ENCODE assay signal across 25 mouse cellular contexts in genomic region chr13:54794843-54795242, GRCm38 (mm10). TPM values are rescaled to one million over a fixed set of nuclear protein-coding genes. Genes with fewer than 3 reads are reported as not detected.
A peak's percentile ranks its signal among the peaks of the same experiment; 100 is the strongest.
DNase-seq lines count a peak whose midpoint lies in the region; ATAC-seq and TF ChIP-seq lines count a peak whose summit lies in the region.
"Had no signal": no experiment of that assay in that cellular context is flagged by ENCODE, and none has a peak within 500 bp of the region (broad histone marks: within the 10 kb centered on the region; RNA-seq: fewer than 3 reads in every experiment).

No protein-coding gene starts in this region.

- peaks cover 4% of the 10 kb centered on the region for H3K4me1 ChIP-seq in heart, adult 2 months (ENCODE audit: control insufficient read depth, insufficient read depth, low read length)
- peaks cover 6% of the 10 kb centered on the region; the same call in 1 of the 2 replicates for H3K4me1 ChIP-seq in heart, embryonic 11.5 days (ENCODE audit: control insufficient read depth, insufficient read depth, low read length)
- peaks cover 5% of the 10 kb centered on the region for H3K4me1 ChIP-seq in liver, postnatal 0 days (ENCODE audit: insufficient read depth)
- H3K4me1 ChIP-seq in liver, embryonic 12.5 days, result peaks cover 11% of the 10 kb centered on the region
- H3K4me1 ChIP-seq in E14TG2a.4 (replicated peaks; ENCODE audit: low read depth, low read length), result peaks cover 66% of the 10 kb centered on the region

- H3K9me3 ChIP-seq in heart, embryonic 11.5 days (replicated peaks; ENCODE audit: control insufficient read depth, low read length), result no peaks in the 10 kb centered on the region
- no peaks in the 10 kb centered on the region for H3K9me3 ChIP-seq in liver, postnatal 0 days (ENCODE audit: low read length)
- H3K9me3 ChIP-seq in liver, embryonic 12.5 days (replicated peaks), result no peaks in the 10 kb centered on the region
- no peaks in the 10 kb centered on the region for H3K9me3 ChIP-seq in E14TG2a.4 (ENCODE audit: low read length)
- H3K9me3 ChIP-seq: G1E; heart, embryonic 12.5 days; limb, embryonic 10.5 days; neural tube, embryonic 15.5 days had no signal

- H3K36me3 ChIP-seq in heart, adult 2 months (ENCODE audit: control insufficient read depth, insufficient read depth, low read length), result no peaks in the 10 kb centered on the region
- H3K36me3 ChIP-seq in heart, embryonic 11.5 days (ENCODE audit: control insufficient read depth, insufficient read depth, low read length), result no peaks in the 10 kb centered on the region
- H3K36me3 ChIP-seq in liver, postnatal 0 days (replicated peaks; ENCODE audit: insufficient read depth, low read length), result no peaks in the 10 kb centered on the region
- no peaks in the 10 kb centered on the region for H3K36me3 ChIP-seq in liver, embryonic 12.5 days
- H3K36me3 ChIP-seq in E14TG2a.4 (ENCODE audit: insufficient read depth, low read length), result peaks cover 10% of the 10 kb centered on the region
- H3K36me3 ChIP-seq: G1E; heart, embryonic 12.5 days; limb, embryonic 10.5 days; neural tube, embryonic 15.5 days had no signal

- H3K79me2 ChIP-seq in heart, adult 2 months (replicated peaks; ENCODE audit: control insufficient read depth, insufficient read depth, low read length), result no peaks in the 10 kb centered on the region

- intact Hi-C loops in heart, adult 2 months (cut with DNase I), result no loop called here

- ATAC-seq in heart, embryonic 11.5 days (replicated peaks; ENCODE audit: insufficient number of reproducible peaks, low FRiP score, low TSS enrichment), result no peak
- no peak for ATAC-seq in liver, postnatal 0 days
- no peak for ATAC-seq in liver, embryonic 12.5 days
- ATAC-seq: hindbrain, embryonic 16.5 days had no signal

- WGBS in heart, adult 2 months, result 61% methylated on average over 5 of the region's 5 CpGs
- 43% methylated on average over 5 of the region's 5 CpGs for WGBS in heart, embryonic 11.5 days (ENCODE audit: insufficient replicate concordance)
- WGBS in liver, postnatal 0 days (ENCODE audit: insufficient replicate concordance), result 37% methylated on average over 5 of the region's 5 CpGs
- 34% methylated on average over 5 of the region's 5 CpGs for WGBS in liver, embryonic 12.5 days (ENCODE audit: insufficient replicate concordance)

- no peaks in the 10 kb centered on the region for H3K27me3 ChIP-seq in heart, adult 2 months (ENCODE audit: control insufficient read depth, insufficient read depth, low read length)
- peaks cover 39% of the 10 kb centered on the region for H3K27me3 ChIP-seq in heart, embryonic 11.5 days (ENCODE audit: control insufficient read depth, insufficient read depth, low read length)
- peaks cover 25% of the 10 kb centered on the region for H3K27me3 ChIP-seq in liver, postnatal 0 days (ENCODE audit: insufficient read depth, low read length)
- H3K27me3 ChIP-seq in liver, embryonic 12.5 days (replicated peaks), result peaks cover 79% of the 10 kb centered on the region
- peaks cover 23% of the 10 kb centered on the region for H3K27me3 ChIP-seq in E14TG2a.4 (ENCODE audit: insufficient read depth, low read length)

- no peak overlapping the region for H3K4me2 ChIP-seq in heart, embryonic 11.5 days
- H3K4me2 ChIP-seq in liver, postnatal 0 days (ENCODE audit: low read depth, low read length), result no peak overlapping the region
- H3K4me2 ChIP-seq in liver, embryonic 12.5 days, result no peak overlapping the region
- H3K4me2 ChIP-seq: heart, embryonic 12.5 days; liver, embryonic 11.5 days; neural tube, embryonic 15.5 days had no signal

- TF ChIP-seq CTCF in heart, adult 2 months (IDR thresholded peaks at IDR 0.05), result peak; percentile 13; the same call in 1 of the 2 replicates
- peak; percentile 24; the same call in 1 of the 2 replicates for TF ChIP-seq CTCF in liver, postnatal 0 days (IDR thresholded peaks at IDR 0.05; ENCODE audit: low read depth)
- TF ChIP-seq CTCF in E14TG2a.4 (conservative IDR thresholded peaks at IDR 0.05; ENCODE audit: low read length), result peak; percentile 27
- peak; percentile 28; the same call in 1 of the 2 replicates for TF ChIP-seq CTCF in brain, embryonic 14.5 days (IDR thresholded peaks at IDR 0.05; ENCODE audit: borderline replicate concordance, extremely low read depth, insufficient read depth, insufficient read length)

- TF ChIP-seq POLR2A in heart, adult 2 months (IDR thresholded peaks at IDR 0.05; ENCODE audit: insufficient read depth, low read depth, low read length), result no peak
- no peak for TF ChIP-seq POLR2A in brain, embryonic 14.5 days (IDR thresholded peaks at IDR 0.05; ENCODE audit: borderline replicate concordance, extremely low read depth, insufficient read depth, insufficient read length, poor library complexity, severe bottlenecking)

- no peak overlapping the region for H3K27ac ChIP-seq in heart, adult 2 months
- H3K27ac ChIP-seq in heart, embryonic 11.5 days (ENCODE audit: low read depth, low read length), result no peak overlapping the region
- H3K27ac ChIP-seq in liver, postnatal 0 days (ENCODE audit: low read depth), result no peak overlapping the region
- no peak overlapping the region for H3K27ac ChIP-seq in liver, embryonic 12.5 days
- H3K27ac ChIP-seq: limb, embryonic 10.5 days; neural tube, embryonic 15.5 days had no signal

- DNase-seq in heart, adult 2 months, result no peak
- DNase-seq in liver, postnatal 0 days, result no peak
- DNase-seq in brain, embryonic 14.5 days (ENCODE audit: low read depth), result no peak
- no peak for DNase-seq in ovary, postnatal 36 days (ENCODE audit: low spot score)
- DNase-seq in layer of hippocampus, postnatal 36 days, result no peak
- DNase-seq: adrenal gland, adult 8-10 months; cerebellum, adult 8-10 months; gastrocnemius, postnatal 25 days; heart, postnatal 36 days; kidney, adult 8-10 months; thymus, adult 18-20 months had no signal

- no peak overlapping the region for H3K4me3 ChIP-seq in heart, adult 2 months
- H3K4me3 ChIP-seq in heart, embryonic 11.5 days (ENCODE audit: low read depth, low read length), result no peak overlapping the region
- no peak overlapping the region for H3K4me3 ChIP-seq in liver, postnatal 0 days (ENCODE audit: low read depth, low read length)
- no peak overlapping the region for H3K4me3 ChIP-seq in liver, embryonic 12.5 days
- H3K4me3 ChIP-seq in E14TG2a.4 (replicated peaks; ENCODE audit: low read length), result no peak overlapping the region
- H3K4me3 ChIP-seq: heart, embryonic 12.5 days; limb, embryonic 10.5 days; neural tube, embryonic 15.5 days had no signal

- TF ChIP-seq EP300 in heart, adult 2 months (IDR thresholded peaks at IDR 0.05; ENCODE audit: insufficient read depth, low read depth, low read length), result no peak
- TF ChIP-seq EP300 in liver, postnatal 0 days (IDR thresholded peaks at IDR 0.05; ENCODE audit: low read depth), result no peak

- no peak overlapping the region for H3K9ac ChIP-seq in heart, adult 2 months (ENCODE audit: low read depth, low read length)
- H3K9ac ChIP-seq in heart, embryonic 11.5 days (ENCODE audit: low read depth, low read length), result no peak overlapping the region
- no peak overlapping the region for H3K9ac ChIP-seq in liver, postnatal 0 days (replicated peaks)
- no peak overlapping the region for H3K9ac ChIP-seq in liver, embryonic 12.5 days
- H3K9ac ChIP-seq: heart, embryonic 12.5 days; neural tube, embryonic 15.5 days had no signal

RNA-seq across cellular contexts. Expression of gene Tspan17, which starts 5.7 kb away (rescaled TPM):
- total RNA-seq in heart, adult 2 months (2021), result 10 to 100 TPM; 10.0 to 12.7 TPM
- polyA plus RNA-seq in heart, adult 2 months (2012; rRNA removed), result 7.2 and 7.6 TPM in 2 replicates
- polyA plus RNA-seq in heart, embryonic 11.5 days (2014; fragmentation: Nextera tagmentation; extraction: Ambion mirVana), result 2.4 and 3.9 TPM in 2 replicates
- polyA plus RNA-seq in liver, postnatal 0 days (2015; fragmentation: Nextera tagmentation; extraction: Ambion mirVana), result 2.1 and 2.2 TPM in 2 replicates
- polyA plus RNA-seq in liver, embryonic 12.5 days (2016; fragmentation: Nextera tagmentation; extraction: Ambion mirVana), result 1.8 and 2.3 TPM in 2 replicates
- 14.4 and 23.1 TPM in 2 replicates for polyA plus RNA-seq in brain, embryonic 14.5 days (2012; rRNA removed)
- total RNA-seq in layer of hippocampus, postnatal 36 days (2021), result 100 to 1,000 TPM in 1 of 2 experiments, 10 to 100 TPM in 1; 83.4 to 109 TPM

RNA-seq across cellular contexts. Expression of gene Eif4e1b, which starts 11.0 kb away (rescaled TPM):
- total RNA-seq in heart, adult 2 months (2021), result not detected
- polyA plus RNA-seq in heart, adult 2 months (2012; rRNA removed), result not detected in 2 replicates
- not detected in 2 replicates for polyA plus RNA-seq in heart, embryonic 11.5 days (2014; fragmentation: Nextera tagmentation; extraction: Ambion mirVana)
- not detected in 2 replicates for polyA plus RNA-seq in liver, postnatal 0 days (2015; fragmentation: Nextera tagmentation; extraction: Ambion mirVana)
- not detected in 2 replicates for polyA plus RNA-seq in liver, embryonic 12.5 days (2016; fragmentation: Nextera tagmentation; extraction: Ambion mirVana)
- polyA plus RNA-seq in brain, embryonic 14.5 days (2012; rRNA removed), result not detected in 2 replicates
- not detected for total RNA-seq in layer of hippocampus, postnatal 36 days (2021)
- total RNA-seq: adrenal gland, adult 8-10 months; gastrocnemius, postnatal 25 days; heart, postnatal 36 days; left cerebral cortex, adult 18-20 months had no signal
- polyA plus RNA-seq: embryonic facial prominence, embryonic 14.5 days; frontal cortex, adult 2 months; G1E; heart, embryonic 12.5 days; hindbrain, embryonic 16.5 days; large intestine, adult 2 months; limb, embryonic 10.5 days; liver, embryonic 11.5 days; lung, embryonic 16.5 days; neural tube, embryonic 15.5 days had no signal

RNA-seq across cellular contexts. Expression of gene Sncb, which starts 28.4 kb away (rescaled TPM):
- not detected for total RNA-seq in heart, adult 2 months (2021)
- 0.20 and 0.31 TPM in 2 replicates for polyA plus RNA-seq in heart, adult 2 months (2012; rRNA removed)
- 0.27 and 0.59 TPM in 2 replicates for polyA plus RNA-seq in heart, embryonic 11.5 days (2014; fragmentation: Nextera tagmentation; extraction: Ambion mirVana)
- not detected in 2 replicates for polyA plus RNA-seq in liver, postnatal 0 days (2015; fragmentation: Nextera tagmentation; extraction: Ambion mirVana)
- not detected in 2 replicates for polyA plus RNA-seq in liver, embryonic 12.5 days (2016; fragmentation: Nextera tagmentation; extraction: Ambion mirVana)
- 45.8 and 73.6 TPM in 2 replicates for polyA plus RNA-seq in brain, embryonic 14.5 days (2012; rRNA removed)
- total RNA-seq in layer of hippocampus, postnatal 36 days (2021), result 100 to 1,000 TPM; 602 to 611 TPM
- total RNA-seq: G1E; gastrocnemius, postnatal 25 days; heart, postnatal 36 days had no signal
- polyA plus RNA-seq: G1E; limb, embryonic 10.5 days; liver, embryonic 11.5 days; lung, embryonic 16.5 days had no signal

RNA-seq across cellular contexts. Expression of gene Gprin1, which starts 45.2 kb away (rescaled TPM):
- not detected for total RNA-seq in heart, adult 2 months (2021)
- 0.03 TPM in 1 of 2 replicates, not detected in the other for polyA plus RNA-seq in heart, adult 2 months (2012; rRNA removed)
- 0.13 TPM in 2 replicates for polyA plus RNA-seq in heart, embryonic 11.5 days (2014; fragmentation: Nextera tagmentation; extraction: Ambion mirVana)
- polyA plus RNA-seq in liver, postnatal 0 days (2015; fragmentation: Nextera tagmentation; extraction: Ambion mirVana), result not detected in 2 replicates
- 0.23 and 0.35 TPM in 2 replicates for polyA plus RNA-seq in liver, embryonic 12.5 days (2016; fragmentation: Nextera tagmentation; extraction: Ambion mirVana)
- 77.7 and 109 TPM in 2 replicates for polyA plus RNA-seq in brain, embryonic 14.5 days (2012; rRNA removed)
- 100 to 1,000 TPM; 135 to 142 TPM for total RNA-seq in layer of hippocampus, postnatal 36 days (2021)
- total RNA-seq: gastrocnemius, postnatal 25 days; heart, postnatal 36 days had no signal
- polyA plus RNA-seq: G1E had no signal

Comparison
In these comparisons a context has a peak if more than half of its experiments do, and no peak if none do; other contexts are left out.
1. RNA of gene Sncb, which starts 28.4 kb away (polyA plus RNA-seq): 45.8 to 73.6 TPM in brain, embryonic 14.5 days; 0.27 to 0.59 TPM in heart, embryonic 11.5 days, 0.20 to 0.31 TPM in heart, adult 2 months, not detected in liver, postnatal 0 days and not detected in liver, embryonic 12.5 days; every median in the first group is over 10 times any median in the second.
2. Peak in every context shown above with its lines, with median percentiles within 50 percentile points of each other: CTCF ChIP-seq.